Mouse (Mus musculus) embryonic facial prominence, embryonic 13.5 days (tissue): ENCODE results near the gene Aunip. TPM values are rescaled to one million over a fixed set of nuclear protein-coding genes. Genes with fewer than 3 reads are reported as not detected.
A peak's percentile ranks its signal among the peaks of the same experiment; 100 is the strongest.

Source experiments
- ATAC-seq: fragments of 200-750 bp; cut with Nextera tagmentation; 2 replicates; pipeline ENCODE4 v1.8.0; 2017; ENCODE audit warnings: low read depth; ENCODE audit not compliant: insufficient number of reproducible peaks, insufficient read depth, low FRiP score, low TSS enrichment
- H3K27ac ChIP-seq: fragments of 300-500 bp; sonication (generic); 2 replicates; pipeline ENCODE4 v1.5.1; 2015; ENCODE audit warnings: moderate library complexity, mild to moderate bottlenecking, inconsistent platforms
- H3K27me3 ChIP-seq: fragments of 300-500 bp; sonication (generic); 2 replicates; pipeline ENCODE4 v1.6.1; 2015; ENCODE audit warnings: mild to moderate bottlenecking, inconsistent platforms
- H3K36me3 ChIP-seq: fragments of 300-500 bp; sonication (generic); 2 replicates; pipeline ENCODE4 v1.6.1; 2015; ENCODE audit warnings: mild to moderate bottlenecking, inconsistent platforms
- H3K4me1 ChIP-seq: fragments of 300-500 bp; sonication (generic); 2 replicates; pipeline ENCODE4 v1.6.1; 2015; ENCODE audit warnings: inconsistent platforms
- H3K4me2 ChIP-seq: fragments of 300-500 bp; sonication (generic); 2 replicates; pipeline ENCODE4 v1.6.1; 2015; ENCODE audit warnings: moderate library complexity, mild to moderate bottlenecking, inconsistent platforms
- H3K4me3 ChIP-seq: fragments of 300-500 bp; sonication (generic); 2 replicates; pipeline ENCODE4 v1.5.1; 2015; ENCODE audit warnings: mild to moderate bottlenecking, inconsistent platforms
- H3K9ac ChIP-seq: fragments of 300-500 bp; sonication (generic); 2 replicates; pipeline ENCODE4 v1.6.1; 2015; ENCODE audit warnings: mild to moderate bottlenecking, inconsistent platforms
- H3K9me3 ChIP-seq: fragments of 300-500 bp; sonication (generic); 2 replicates; pipeline ENCODE4 v1.6.1; 2016; ENCODE audit warnings: inconsistent platforms
- WGBS: fragments of 180-500 bp; shearing (Covaris S2); methylation state at CpG from one replicate; pipeline ENCODE4 v1.1.7; 2015; ENCODE audit warnings: mixed read lengths; 5-methylcytosine and 5-hydroxymethylcytosine counted together
- polyA plus RNA-seq: library from polyadenylated mRNA; unstranded; fragments of >200 nt; fragmentation: Nextera tagmentation; extraction: Ambion mirVana; gene quantifications from 2 replicates; pipeline ENCODE4 v1.2.1, GENCODE M21; 2015

Gene Aunip
- polyA plus RNA-seq, 1 experiment from 2014 or later = 11.7 TPM

- Histone ChIP-seq H3K4me1 (peaks cover 16% of the 10 kb centered on the region), H3K27ac (peak overlapping the region; percentile 87), H3K9ac (peak overlapping the region; percentile 68), H3K27me3 (no peaks in the 10 kb centered on the region), H3K9me3 (no peaks in the 10 kb centered on the region), H3K4me3 (peak overlapping the region; percentile 97), H3K4me2 (peak overlapping the region; percentile 77), H3K36me3 (peaks cover 35% of the 10 kb centered on the region)
- ATAC-seq = no peak
- WGBS = 16% methylated on average over 8 of the region's 8 CpGs
Observed at GRCm38 (mm10) chr4:134535787-134536151, 25.0 kb downstream of the Aunip start.

- Histone ChIP-seq H3K27ac (no peak overlapping the region), H3K4me3 (no peak overlapping the region), H3K4me2 (no peak overlapping the region), H3K4me1 (peaks cover 8% of the 10 kb centered on the region), H3K27me3 (no peaks in the 10 kb centered on the region), H3K9me3 (no peaks in the 10 kb centered on the region), H3K9ac (no peak overlapping the region), H3K36me3 (peaks cover 51% of the 10 kb centered on the region)
- no peak for ATAC-seq
- WGBS = 89% methylated on average over 10 of the region's 10 CpGs
Observed at GRCm38 (mm10) chr4:134538997-134539580, 28.3 kb downstream of the Aunip start.

GRCm38 (mm10) chr4:134542726-134543125 is 31.9 kb downstream of the Aunip start:
- H3K9ac ChIP-seq = 0 out of 2 replicates have a peak overlapping the region, but pooled peaks have one; percentile 49
- H3K4me3 ChIP-seq = no peak overlapping the region
- ATAC-seq = no peak
- no peaks in the 10 kb centered on the region for H3K27me3 ChIP-seq
- no peak overlapping the region for H3K27ac ChIP-seq
- no peaks in the 10 kb centered on the region for H3K9me3 ChIP-seq
- peaks cover 6% of the 10 kb centered on the region; the same call in 1 of the 2 replicates for H3K4me1 ChIP-seq
- WGBS = 90% methylated on average over 9 of the region's 9 CpGs
- peaks cover 85% of the 10 kb centered on the region for H3K36me3 ChIP-seq
- H3K4me2 ChIP-seq = no peak overlapping the region

GRCm38 (mm10) chr4:134543261-134543660 is 32.5 kb downstream of the Aunip start:
- 7% methylated on average over 5 of the region's 5 CpGs for WGBS
- no peak for ATAC-seq
- no peaks in the 10 kb centered on the region for H3K27me3 ChIP-seq

GRCm38 (mm10) chr4:134546814-134547705 is 36.3 kb downstream of the Aunip start:
- H3K36me3 ChIP-seq = peaks cover 71% of the 10 kb centered on the region
- H3K27ac ChIP-seq = no peak overlapping the region; the same call in 1 of the 2 replicates
- H3K9me3 ChIP-seq = peaks cover 9% of the 10 kb centered on the region
- 71% methylated on average over 9 of the region's 9 CpGs for WGBS
- H3K27me3 ChIP-seq = no peaks in the 10 kb centered on the region
- H3K4me3 ChIP-seq = no peak overlapping the region
- no peak for ATAC-seq
- H3K9ac ChIP-seq = 0 out of 2 replicates have a peak overlapping the region, but pooled peaks have one; percentile 16
- peaks cover 25% of the 10 kb centered on the region for H3K4me1 ChIP-seq
- H3K4me2 ChIP-seq = no peak overlapping the region

More at GRCm38 (mm10) chr4:134543261-134543660, 32.5 kb downstream of the Aunip start:
- Histone ChIP-seq H3K4me1 (peaks cover 7% of the 10 kb centered on the region; the same call in 1 of the 2 replicates), H3K27ac (no peak overlapping the region), H3K4me2 (no peak overlapping the region), H3K4me3 (no peak overlapping the region), H3K36me3 (peaks cover 88% of the 10 kb centered on the region), H3K9me3 (no peaks in the 10 kb centered on the region), H3K9ac (0 out of 2 replicates have a peak overlapping the region, but pooled peaks have one; percentile 49)

- H3K4me2 ChIP-seq = no peak overlapping the region
- peaks cover 60% of the 10 kb centered on the region for H3K36me3 ChIP-seq
- no peak overlapping the region for H3K4me3 ChIP-seq
- ATAC-seq = no peak
- no peak overlapping the region for H3K27ac ChIP-seq
- 70% methylated on average over 18 of the region's 18 CpGs for WGBS
- H3K4me1 ChIP-seq = peaks cover 25% of the 10 kb centered on the region
- no peaks in the 10 kb centered on the region for H3K27me3 ChIP-seq
- peaks cover 9% of the 10 kb centered on the region for H3K9me3 ChIP-seq
- no peak overlapping the region for H3K9ac ChIP-seq
Observed at GRCm38 (mm10) chr4:134548169-134548938, 37.6 kb downstream of the Aunip start.

- no peak for ATAC-seq
- Histone ChIP-seq H3K27ac (no peak overlapping the region), H3K27me3 (no peaks in the 10 kb centered on the region), H3K4me1 (peaks cover 25% of the 10 kb centered on the region), H3K9ac (no peak overlapping the region), H3K4me2 (no peak overlapping the region), H3K9me3 (peaks cover 9% of the 10 kb centered on the region), H3K36me3 (peaks cover 50% of the 10 kb centered on the region), H3K4me3 (no peak overlapping the region)
- 98% methylated on average over 8 of the region's 8 CpGs for WGBS
Observed at GRCm38 (mm10) chr4:134549899-134550298, 39.1 kb downstream of the Aunip start.

- peak; percentile 81 for ATAC-seq
- H3K4me3 ChIP-seq = peak within 1 kb of the TSS; percentile 89
- H3K9ac ChIP-seq = peak within 1 kb of the TSS; percentile 95
- peak within 1 kb of the TSS; percentile 73 for H3K4me2 ChIP-seq
- H3K9me3 ChIP-seq = peaks cover 9% of the 10 kb centered on the region
- WGBS = under 1% methylated on average over 53 of the region's 67 CpGs
- peak within 1 kb of the TSS; percentile 84 for H3K27ac ChIP-seq
- no peaks in the 10 kb centered on the region for H3K27me3 ChIP-seq
- peaks cover 32% of the 10 kb centered on the region for H3K36me3 ChIP-seq
- H3K4me1 ChIP-seq = peaks cover 25% of the 10 kb centered on the region
Observed at GRCm38 (mm10) chr4:134551494-134552316, 40.9 kb downstream of the Aunip start, which contains the start of gene Selenon. Selenon (minus strand) TSS chr4:134552166.

GRCm38 (mm10) chr4:134553631-134554030 is 42.8 kb downstream of the Aunip start:
- Histone ChIP-seq H3K9ac (no peak overlapping the region), H3K4me1 (peaks cover 26% of the 10 kb centered on the region), H3K27me3 (no peaks in the 10 kb centered on the region), H3K9me3 (peaks cover 9% of the 10 kb centered on the region), H3K4me2 (no peak overlapping the region), H3K4me3 (no peak overlapping the region), H3K27ac (no peak overlapping the region), H3K36me3 (peaks cover 15% of the 10 kb centered on the region)
- WGBS = 87% methylated on average over 1 of the region's 1 CpGs
- no peak for ATAC-seq

- Histone ChIP-seq H3K4me1 (peaks cover 18% of the 10 kb centered on the region), H3K27ac (no peak overlapping the region), H3K4me3 (no peak overlapping the region), H3K36me3 (no peaks in the 10 kb centered on the region), H3K4me2 (no peak overlapping the region), H3K9ac (no peak overlapping the region), H3K27me3 (no peaks in the 10 kb centered on the region), H3K9me3 (no peaks in the 10 kb centered on the region)
- ATAC-seq = no peak
- 68% methylated on average over 7 of the region's 8 CpGs for WGBS
Observed at GRCm38 (mm10) chr4:134555956-134556580, 45.3 kb downstream of the Aunip start.
